ENCODE assay signal across 20 mouse cellular contexts in the genomic region with DNA sequence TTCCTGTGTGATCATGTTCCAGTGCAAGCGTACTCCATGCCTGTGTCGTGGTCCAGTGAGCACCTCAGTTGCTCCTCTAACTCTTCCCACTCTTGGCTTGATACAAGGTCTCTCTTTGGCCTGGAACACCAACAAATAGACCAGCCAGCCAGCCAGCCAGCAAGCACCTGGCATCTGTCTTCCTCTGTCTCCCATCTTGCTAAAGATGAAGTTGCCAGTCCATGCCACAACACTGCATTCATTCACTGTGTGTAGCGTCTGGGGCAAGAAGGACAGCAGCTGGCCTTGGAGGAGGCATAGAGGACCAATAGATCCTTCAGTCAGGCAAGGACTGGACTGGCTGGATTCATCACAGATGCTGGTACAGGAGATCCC. TPM values are rescaled to one million over a fixed set of nuclear protein-coding genes. Genes with fewer than 3 reads are reported as not detected.
DNase-seq lines count a peak whose midpoint lies in the region; ATAC-seq lines count a peak whose summit lies in the region.
"Had no signal": no experiment of that assay in that cellular context is flagged by ENCODE, and none has a peak within 500 bp of the region (broad histone marks: within the 10 kb centered on the region; RNA-seq: fewer than 3 reads in every experiment).

No protein-coding gene starts in this region.

- no peaks in the 10 kb centered on the region for H3K36me3 ChIP-seq in forebrain, embryonic 10.5 days (replicated peaks)
- no peaks in the 10 kb centered on the region for H3K36me3 ChIP-seq in forebrain, embryonic 11.5 days (ENCODE audit: control insufficient read depth, insufficient read depth, low read length)
- no peaks in the 10 kb centered on the region for H3K36me3 ChIP-seq in hindbrain, embryonic 10.5 days
- no peaks in the 10 kb centered on the region for H3K36me3 ChIP-seq in hindbrain, embryonic 14.5 days (replicated peaks; ENCODE audit: control insufficient read depth, insufficient read depth)
- no peaks in the 10 kb centered on the region for H3K36me3 ChIP-seq in limb, embryonic 13.5 days
- no peaks in the 10 kb centered on the region for H3K36me3 ChIP-seq in limb, embryonic 10.5 days
- H3K36me3 ChIP-seq in limb, embryonic 15.5 days, result no peaks in the 10 kb centered on the region
- H3K36me3 ChIP-seq in midbrain, embryonic 13.5 days, result no peaks in the 10 kb centered on the region
- H3K36me3 ChIP-seq: embryonic facial prominence, embryonic 13.5 days; heart, embryonic 10.5 days; heart, embryonic 13.5 days had no signal

- no peaks in the 10 kb centered on the region for H3K27me3 ChIP-seq in forebrain, embryonic 10.5 days (ENCODE audit: poor library complexity, severe bottlenecking)
- H3K27me3 ChIP-seq in forebrain, embryonic 11.5 days (ENCODE audit: control insufficient read depth, insufficient read depth, low read length), result no peaks in the 10 kb centered on the region
- H3K27me3 ChIP-seq in hindbrain, embryonic 10.5 days (ENCODE audit: insufficient read depth, poor library complexity, severe bottlenecking), result no peaks in the 10 kb centered on the region
- H3K27me3 ChIP-seq in hindbrain, embryonic 14.5 days (ENCODE audit: control insufficient read depth, insufficient read depth, low read length), result no peaks in the 10 kb centered on the region
- no peaks in the 10 kb centered on the region for H3K27me3 ChIP-seq in limb, embryonic 13.5 days
- H3K27me3 ChIP-seq in limb, embryonic 10.5 days (ENCODE audit: low read depth, poor library complexity, severe bottlenecking), result no peaks in the 10 kb centered on the region
- no peaks in the 10 kb centered on the region for H3K27me3 ChIP-seq in limb, embryonic 15.5 days
- H3K27me3 ChIP-seq in midbrain, embryonic 13.5 days, result no peaks in the 10 kb centered on the region
- H3K27me3 ChIP-seq: embryonic facial prominence, embryonic 13.5 days had no signal

- no peak overlapping the region for H3K4me2 ChIP-seq in forebrain, embryonic 11.5 days (ENCODE audit: low read depth, low read length, severe bottlenecking)
- no peak overlapping the region for H3K4me2 ChIP-seq in hindbrain, embryonic 14.5 days (replicated peaks)
- H3K4me2 ChIP-seq in limb, embryonic 13.5 days (replicated peaks), result no peak overlapping the region
- H3K4me2 ChIP-seq in limb, embryonic 15.5 days, result no peak overlapping the region
- H3K4me2 ChIP-seq in midbrain, embryonic 13.5 days (replicated peaks), result no peak overlapping the region
- H3K4me2 ChIP-seq: embryonic facial prominence, embryonic 13.5 days; heart, embryonic 13.5 days had no signal

- H3K4me1 ChIP-seq in forebrain, embryonic 10.5 days, result peaks cover 10% of the 10 kb centered on the region
- no peaks in the 10 kb centered on the region for H3K4me1 ChIP-seq in forebrain, embryonic 11.5 days (replicated peaks; ENCODE audit: control insufficient read depth, insufficient read depth, low read length)
- H3K4me1 ChIP-seq in hindbrain, embryonic 10.5 days (replicated peaks), result peaks cover 5% of the 10 kb centered on the region; the same call in 1 of the 2 replicates
- peaks cover 9% of the 10 kb centered on the region; the same call in 1 of the 2 replicates for H3K4me1 ChIP-seq in hindbrain, embryonic 14.5 days (replicated peaks; ENCODE audit: control insufficient read depth, insufficient read depth, low read length)
- peaks cover 10% of the 10 kb centered on the region; the same call in 1 of the 2 replicates for H3K4me1 ChIP-seq in limb, embryonic 13.5 days
- peaks cover 10% of the 10 kb centered on the region for H3K4me1 ChIP-seq in limb, embryonic 10.5 days
- peaks cover 9% of the 10 kb centered on the region for H3K4me1 ChIP-seq in limb, embryonic 15.5 days
- H3K4me1 ChIP-seq in midbrain, embryonic 13.5 days (replicated peaks), result no peaks in the 10 kb centered on the region
- H3K4me1 ChIP-seq: heart, embryonic 10.5 days; heart, embryonic 13.5 days had no signal

- DNase-seq in forebrain, embryonic 10.5 days (ENCODE audit: extremely low spot score, low spot score), result no peak
- no peak for DNase-seq in forebrain, embryonic 11.5 days (ENCODE audit: low spot score)
- no peak for DNase-seq in hindbrain, embryonic 10.5 days (ENCODE audit: low spot score)
- no peak for DNase-seq in hindbrain, embryonic 14.5 days (ENCODE audit: low spot score)
- DNase-seq in limb, embryonic 10.5 days (ENCODE audit: low spot score), result no peak
- DNase-seq: adrenal gland, adult 2 months; gastrocnemius, postnatal 10 days; gastrocnemius, postnatal 36 days; kidney, adult 2 months had no signal

- no peak for ATAC-seq in forebrain, embryonic 11.5 days (replicated peaks; ENCODE audit: low FRiP score)
- ATAC-seq in hindbrain, embryonic 14.5 days (ENCODE audit: low FRiP score), result no peak
- no peak for ATAC-seq in limb, embryonic 13.5 days (ENCODE audit: low FRiP score, low read depth)
- ATAC-seq in limb, embryonic 15.5 days (ENCODE audit: insufficient number of reproducible peaks, low FRiP score, low TSS enrichment, low read depth), result no peak
- ATAC-seq in midbrain, embryonic 13.5 days, result no peak
- ATAC-seq: CD4-positive, CD25-positive, alpha-beta regulatory T cell, adult 4 months; intestine, postnatal 0 days had no signal

- H3K27ac ChIP-seq in forebrain, embryonic 10.5 days, result peak overlapping the region; percentile 49
- H3K27ac ChIP-seq in forebrain, embryonic 11.5 days (ENCODE audit: low read depth, low read length), result no peak overlapping the region
- 0 out of 2 replicates have a peak overlapping the region, but pooled peaks have one; percentile 36 for H3K27ac ChIP-seq in hindbrain, embryonic 10.5 days
- H3K27ac ChIP-seq in hindbrain, embryonic 14.5 days, result no peak overlapping the region
- H3K27ac ChIP-seq in limb, embryonic 13.5 days, result peak overlapping the region; percentile 1; the same call in 1 of the 2 replicates
- H3K27ac ChIP-seq in limb, embryonic 10.5 days, result no peak overlapping the region
- H3K27ac ChIP-seq in limb, embryonic 15.5 days, result peak overlapping the region; percentile 74
- H3K27ac ChIP-seq in midbrain, embryonic 13.5 days, result no peak overlapping the region
- H3K27ac ChIP-seq: embryonic facial prominence, embryonic 13.5 days; heart, embryonic 10.5 days; heart, embryonic 13.5 days had no signal

- 88% methylated on average over 3 of the region's 3 CpGs for WGBS in forebrain, embryonic 10.5 days
- WGBS in forebrain, embryonic 11.5 days, result 94% methylated on average over 3 of the region's 3 CpGs
- WGBS in hindbrain, embryonic 10.5 days, result 96% methylated on average over 3 of the region's 3 CpGs
- WGBS in hindbrain, embryonic 14.5 days, result 95% methylated on average over 3 of the region's 3 CpGs
- WGBS in limb, embryonic 13.5 days, result 86% methylated on average over 3 of the region's 3 CpGs
- 90% methylated on average over 3 of the region's 3 CpGs for WGBS in limb, embryonic 10.5 days
- WGBS in limb, embryonic 15.5 days, result 84% methylated on average over 3 of the region's 3 CpGs
- WGBS in midbrain, embryonic 13.5 days, result 90% methylated on average over 3 of the region's 3 CpGs

- H3K9ac ChIP-seq in forebrain, embryonic 11.5 days (ENCODE audit: low read length), result no peak overlapping the region
- no peak overlapping the region for H3K9ac ChIP-seq in hindbrain, embryonic 14.5 days
- H3K9ac ChIP-seq in limb, embryonic 13.5 days, result no peak overlapping the region
- H3K9ac ChIP-seq in limb, embryonic 15.5 days, result no peak overlapping the region
- no peak overlapping the region for H3K9ac ChIP-seq in midbrain, embryonic 13.5 days (replicated peaks)
- H3K9ac ChIP-seq: embryonic facial prominence, embryonic 13.5 days; heart, embryonic 13.5 days had no signal

- no peaks in the 10 kb centered on the region; the same call in 1 of the 2 replicates for H3K9me3 ChIP-seq in forebrain, embryonic 10.5 days
- peaks cover 3% of the 10 kb centered on the region; the same call in 1 of the 2 replicates for H3K9me3 ChIP-seq in forebrain, embryonic 11.5 days (ENCODE audit: control insufficient read depth, low read length)
- peaks cover 9% of the 10 kb centered on the region; the same call in 1 of the 2 replicates for H3K9me3 ChIP-seq in hindbrain, embryonic 10.5 days
- no peaks in the 10 kb centered on the region for H3K9me3 ChIP-seq in hindbrain, embryonic 14.5 days (ENCODE audit: control insufficient read depth, low read length)
- no peaks in the 10 kb centered on the region; the same call in 1 of the 2 replicates for H3K9me3 ChIP-seq in limb, embryonic 13.5 days
- H3K9me3 ChIP-seq in limb, embryonic 10.5 days (replicated peaks), result no peaks in the 10 kb centered on the region
- H3K9me3 ChIP-seq in limb, embryonic 15.5 days, result no peaks in the 10 kb centered on the region
- H3K9me3 ChIP-seq in midbrain, embryonic 13.5 days, result 0 out of 2 replicates have a peak, but pooled peaks cover 4% of the 10 kb centered on the region
- H3K9me3 ChIP-seq: heart, embryonic 10.5 days; heart, embryonic 13.5 days had no signal

- no peak overlapping the region for H3K4me3 ChIP-seq in forebrain, embryonic 10.5 days
- no peak overlapping the region for H3K4me3 ChIP-seq in forebrain, embryonic 11.5 days (ENCODE audit: low read depth, low read length)
- no peak overlapping the region for H3K4me3 ChIP-seq in hindbrain, embryonic 10.5 days
- H3K4me3 ChIP-seq in hindbrain, embryonic 14.5 days (replicated peaks; ENCODE audit: low read length), result no peak overlapping the region
- no peak overlapping the region for H3K4me3 ChIP-seq in limb, embryonic 13.5 days
- H3K4me3 ChIP-seq in limb, embryonic 10.5 days, result no peak overlapping the region
- H3K4me3 ChIP-seq in limb, embryonic 15.5 days, result no peak overlapping the region
- H3K4me3 ChIP-seq in midbrain, embryonic 13.5 days (replicated peaks), result no peak overlapping the region
- H3K4me3 ChIP-seq: embryonic facial prominence, embryonic 13.5 days; heart, adult 2 months; heart, embryonic 10.5 days; heart, embryonic 13.5 days had no signal

RNA-seq across cellular contexts. Expression of a gene that starts 32.2 kb away (rescaled TPM):
- polyA plus RNA-seq in forebrain, embryonic 10.5 days (2016; fragmentation: Nextera tagmentation; extraction: Ambion mirVana), result not detected in 2 replicates
- polyA plus RNA-seq in forebrain, embryonic 11.5 days (2014; fragmentation: Nextera tagmentation; extraction: Ambion mirVana), result not detected in 2 replicates
- polyA plus RNA-seq in hindbrain, embryonic 10.5 days (2016; fragmentation: Nextera tagmentation; extraction: Ambion mirVana), result not detected in 2 replicates
- polyA plus RNA-seq in hindbrain, embryonic 14.5 days (2014; fragmentation: Nextera tagmentation; extraction: Ambion mirVana), result not detected in 2 replicates
- polyA plus RNA-seq in limb, embryonic 13.5 days (2015; fragmentation: Nextera tagmentation; extraction: Ambion mirVana), result not detected in 2 replicates
- polyA plus RNA-seq in limb, embryonic 10.5 days (2016; fragmentation: Nextera tagmentation; extraction: Ambion mirVana), result not detected in 2 replicates
- 0.06 TPM in 1 of 2 replicates, not detected in the other for polyA plus RNA-seq in limb, embryonic 15.5 days (2015; fragmentation: Nextera tagmentation; extraction: Ambion mirVana)
- polyA plus RNA-seq in midbrain, embryonic 13.5 days (2015; fragmentation: Nextera tagmentation; extraction: Ambion mirVana), result not detected in 2 replicates
- polyA plus RNA-seq: adrenal gland, adult 2 months; C2C12; CD4-positive, CD25-positive, alpha-beta regulatory T cell, adult 4 months; embryonic facial prominence, embryonic 13.5 days; heart, embryonic 10.5 days; heart, embryonic 13.5 days; heart, embryonic 16.5 days; intestine, postnatal 0 days had no signal

Comparison
In these comparisons a context has a peak if more than half of its experiments do, and no peak if none do; other contexts are left out.
1. H3K27ac ChIP-seq: peak in forebrain, embryonic 10.5 days (single experiment), hindbrain, embryonic 10.5 days (single experiment), limb, embryonic 13.5 days (single experiment) and limb, embryonic 15.5 days (single experiment); none in forebrain, embryonic 11.5 days (single experiment), hindbrain, embryonic 14.5 days (single experiment), limb, embryonic 10.5 days (single experiment) and midbrain, embryonic 13.5 days (single experiment).